ENCODE assay signal across 26 mouse cellular contexts in the genomic region with DNA sequence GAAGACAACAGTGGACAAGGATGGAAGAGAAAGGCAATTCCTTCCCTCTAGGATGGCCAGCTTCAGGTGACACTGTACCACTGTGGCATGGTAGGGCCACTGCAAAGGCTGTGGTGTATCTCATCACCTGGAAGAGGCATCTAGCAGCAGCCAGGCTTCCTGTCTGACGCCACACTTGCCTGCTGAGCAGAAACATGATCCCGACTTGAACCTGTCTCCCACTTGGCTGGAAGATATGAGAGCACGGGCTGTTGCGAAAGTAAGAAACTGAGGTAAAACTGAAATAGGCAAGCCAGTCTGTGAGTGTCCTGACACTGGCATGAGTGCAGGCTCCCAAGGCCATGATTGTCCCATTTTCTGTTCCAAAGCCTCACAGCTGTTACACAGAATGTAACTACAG. TPM values are rescaled to one million over a fixed set of nuclear protein-coding genes. Genes with fewer than 3 reads are reported as not detected.
DNase-seq lines count a peak whose midpoint lies in the region; ATAC-seq lines count a peak whose summit lies in the region.
"Had no signal": no experiment of that assay in that cellular context is flagged by ENCODE, and none has a peak within 500 bp of the region (broad histone marks: within the 10 kb centered on the region; RNA-seq: fewer than 3 reads in every experiment).

No protein-coding gene starts in this region.

- no peak overlapping the region for H3K4me3 ChIP-seq in heart, embryonic 12.5 days
- peak overlapping the region; percentile 11 for H3K4me3 ChIP-seq in megakaryocyte, embryonic 14.5 days (replicated peaks)
- H3K4me3 ChIP-seq: forebrain, embryonic 10.5 days; limb, embryonic 13.5 days; neural tube, embryonic 15.5 days had no signal

- H3K4me1 ChIP-seq in heart, embryonic 12.5 days (replicated peaks): peaks cover 64% of the 10 kb centered on the region
- peaks cover 90% of the 10 kb centered on the region for H3K4me1 ChIP-seq in megakaryocyte, embryonic 14.5 days

- no peaks in the 10 kb centered on the region for H3K27me3 ChIP-seq in heart, embryonic 12.5 days (replicated peaks)
- H3K27me3 ChIP-seq in megakaryocyte, embryonic 14.5 days (replicated peaks): no peaks in the 10 kb centered on the region
- H3K27me3 ChIP-seq: neural tube, embryonic 15.5 days had no signal

- H3K4me2 ChIP-seq in heart, embryonic 12.5 days: no peak overlapping the region
- H3K4me2 ChIP-seq: hindbrain, embryonic 14.5 days; limb, embryonic 13.5 days; lung, embryonic 14.5 days; neural tube, embryonic 15.5 days had no signal

- no peaks in the 10 kb centered on the region for H3K9me3 ChIP-seq in heart, embryonic 12.5 days (replicated peaks)
- H3K9me3 ChIP-seq in megakaryocyte, embryonic 14.5 days: no peaks in the 10 kb centered on the region
- H3K9me3 ChIP-seq: forebrain, embryonic 10.5 days; limb, embryonic 13.5 days; neural tube, embryonic 15.5 days had no signal

- no peak overlapping the region for H3K9ac ChIP-seq in heart, embryonic 12.5 days
- H3K9ac ChIP-seq: hindbrain, embryonic 14.5 days; limb, embryonic 13.5 days; liver, embryonic 14.5 days; lung, embryonic 14.5 days; neural tube, embryonic 15.5 days had no signal

- 54% methylated on average over 4 of the region's 4 CpGs for WGBS in heart, embryonic 12.5 days

- H3K36me3 ChIP-seq in heart, embryonic 12.5 days: no peaks in the 10 kb centered on the region
- H3K36me3 ChIP-seq in megakaryocyte, embryonic 14.5 days (replicated peaks; ENCODE audit: low read length): peaks cover 28% of the 10 kb centered on the region
- H3K36me3 ChIP-seq: limb, embryonic 13.5 days; neural tube, embryonic 15.5 days had no signal

- ATAC-seq in heart, embryonic 12.5 days (ENCODE audit: insufficient number of reproducible peaks, low FRiP score): no peak
- ATAC-seq in megakaryocyte, adult 5-6 weeks (ENCODE audit: poor library complexity, severe bottlenecking): no peak
- ATAC-seq in megakaryocyte progenitor cell, adult 5-6 weeks (replicated peaks; ENCODE audit: poor library complexity): 0 out of 2 replicates have a peak, but pooled peaks have one; percentile 12
- ATAC-seq: CD4-positive, CD25-positive, alpha-beta regulatory T cell, adult 4 months; forebrain, embryonic 16.5 days; inflammation-experienced regulatory T-cells, adult 6 months had no signal

- peak overlapping the region; percentile 77; the same call in 1 of the 2 replicates for H3K27ac ChIP-seq in heart, embryonic 12.5 days (ENCODE audit: poor library complexity, severe bottlenecking)
- H3K27ac ChIP-seq: forebrain, embryonic 10.5 days; hindbrain, embryonic 14.5 days; liver, embryonic 14.5 days; neural tube, embryonic 15.5 days; stomach, postnatal 0 days had no signal

- DNase-seq in adrenal gland, adult 2 months: peak; percentile 44
- DNase-seq in adrenal gland, postnatal 36 days: no peak
- DNase-seq in heart, postnatal 4 days: no peak
- no peak for DNase-seq in urinary bladder, postnatal 14 days (ENCODE audit: low spot score)
- DNase-seq: cerebellum, adult 11 months; cerebellum, adult 9-11 months; heart, postnatal 14 days; kidney, adult 18-20 months; kidney, postnatal 4 days; lung, embryonic 14.5 days; right cerebral cortex, adult 18-20 months; right cerebral cortex, postnatal 4 days; thymus, adult 2 months had no signal

RNA-seq across cellular contexts. Expression of a gene that starts 9.8 kb away (rescaled TPM):
- 100 to 1,000 TPM; 101 to 105 TPM for total RNA-seq in adrenal gland, adult 2 months (2021)
- 46.2 and 52.3 TPM in 2 replicates for polyA plus RNA-seq in adrenal gland, adult 2 months (2012; rRNA removed)
- 100 to 1,000 TPM in 1 of 2 experiments, 10 to 100 TPM in 1; 97.4 to 110 TPM for total RNA-seq in adrenal gland, postnatal 36 days (2021)
- polyA plus RNA-seq in heart, embryonic 12.5 days (2016; fragmentation: Nextera tagmentation; extraction: Ambion mirVana): 81.0 and 85.4 TPM in 2 replicates
- 100 to 1,000 TPM; 126 to 131 TPM for total RNA-seq in heart, postnatal 4 days (2021)
- 29.7 and 39.7 TPM in 2 replicates for polyA plus RNA-seq in megakaryocyte, embryonic 14.5 days (2012; ENCODE audit: insufficient read depth, low replicate concordance)
- 74.0 and 88.0 TPM in 2 replicates for total RNA-seq in megakaryocyte, adult 5-6 weeks (2015)
- 77.4 and 95.4 TPM in 2 replicates for total RNA-seq in megakaryocyte, adult 5-6 weeks (2017)
- total RNA-seq in megakaryocyte progenitor cell, adult 5-6 weeks (2015): 110 and 118 TPM in 2 replicates
- 104 and 116 TPM in 2 replicates for total RNA-seq in megakaryocyte progenitor cell, adult 5-6 weeks (2017)
